Mouse (Mus musculus): Measurements from ENCODE around the gene Timeless. TPM values are rescaled to one million over a fixed set of nuclear protein-coding genes. Genes with fewer than 3 reads are reported as not detected.

Gene Timeless
- polyA plus RNA-seq, 1 experiment from 2014 or later = 32.2 TPM

DNA sequence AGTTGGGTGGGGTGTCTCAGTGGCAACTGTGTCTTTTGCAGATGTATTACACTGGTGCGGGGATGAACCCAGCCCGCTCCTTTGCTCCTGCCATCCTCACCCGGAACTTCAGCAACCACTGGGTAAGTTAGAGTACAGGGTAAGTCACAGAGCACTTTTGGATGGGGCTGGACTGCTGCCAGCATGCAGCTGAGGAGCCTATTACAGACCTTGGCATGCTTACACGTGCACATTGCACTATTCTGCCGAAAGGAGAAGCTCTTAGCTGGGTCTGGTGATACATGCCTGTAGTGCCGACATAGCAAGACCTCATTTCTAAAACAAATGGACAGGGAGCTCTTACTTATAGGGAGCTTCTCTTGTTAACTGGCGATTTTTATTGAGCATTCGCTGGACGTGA is 4.3 kb upstream of the Timeless start:
- Histone ChIP-seq H3K4me2 (ENCODE audit: low read length) (no peak overlapping the region), H3K36me3 (ENCODE audit: control insufficient read depth, insufficient read depth) (no peaks in the 10 kb centered on the region), H3K4me1 (replicated peaks; ENCODE audit: control insufficient read depth, insufficient read depth, low read length) (peaks cover 4% of the 10 kb centered on the region; the same call in 1 of the 2 replicates), H3K9me3 (ENCODE audit: control insufficient read depth, low read length) (no peaks in the 10 kb centered on the region), H3K4me3 (replicated peaks; ENCODE audit: low read length) (no peak overlapping the region), H3K27me3 (replicated peaks; ENCODE audit: control insufficient read depth, insufficient read depth, low read length) (no peaks in the 10 kb centered on the region), H3K9ac (replicated peaks; ENCODE audit: low read depth, low read length) (no peak overlapping the region), H3K27ac (ENCODE audit: low read length) (no peak overlapping the region)
- ATAC-seq = no peak
- whole genome bisulfite sequencing = 71% methylated on average over 9 of the region's 9 CpGs

DNA sequence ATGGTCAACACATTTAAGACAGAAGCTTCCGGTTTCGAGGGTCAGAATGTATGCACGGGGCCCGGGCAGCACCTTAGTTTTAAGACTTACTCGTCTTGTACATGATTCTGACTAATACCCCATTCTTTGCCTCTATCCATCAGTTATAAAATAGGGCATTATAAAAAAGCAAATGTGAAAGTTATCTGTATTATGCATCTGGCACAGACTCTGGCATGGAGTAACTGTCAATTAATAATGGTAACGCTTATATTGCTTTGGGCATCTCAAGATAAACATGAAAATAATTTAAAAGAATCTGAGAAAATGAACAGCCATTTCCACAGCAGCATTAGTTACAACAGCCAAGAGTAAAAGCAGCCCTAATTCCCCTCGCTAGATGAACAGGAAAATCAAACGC is 3.9 kb upstream of the Timeless start:
- WGBS = 92% methylated on average over 8 of the region's 8 CpGs
- H3K36me3 ChIP-seq (ENCODE audit: control insufficient read depth, insufficient read depth) = no peaks in the 10 kb centered on the region

DNA sequence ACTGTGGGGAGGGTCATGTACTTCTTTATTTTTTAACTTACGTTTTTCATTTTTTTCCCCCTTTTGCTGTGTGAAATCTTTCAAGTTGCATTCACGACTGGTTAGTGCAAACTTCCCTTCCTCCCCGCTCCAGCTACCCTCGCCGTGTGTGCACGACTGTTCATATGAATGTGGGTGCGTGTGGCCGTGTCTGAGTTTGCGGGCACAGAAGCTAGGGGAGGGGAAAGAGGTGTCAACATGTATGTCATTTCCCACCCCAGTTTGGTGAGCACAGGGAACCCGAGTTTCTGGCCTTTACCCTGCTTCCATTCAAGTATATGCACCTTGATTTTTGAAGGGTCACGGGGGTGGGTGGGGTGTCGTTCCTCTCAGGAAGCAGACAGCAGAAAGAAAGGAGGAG is 1.3 kb upstream of the Timeless start:
- H3K4me3 ChIP-seq (replicated peaks; ENCODE audit: low read length) = no peak overlapping the region
- H3K4me1 ChIP-seq (replicated peaks; ENCODE audit: control insufficient read depth, insufficient read depth, low read length) = peaks cover 7% of the 10 kb centered on the region
- no peak overlapping the region for H3K27ac ChIP-seq (ENCODE audit: low read length)
- no peaks in the 10 kb centered on the region for H3K36me3 ChIP-seq (ENCODE audit: control insufficient read depth, insufficient read depth)
- H3K27me3 ChIP-seq (replicated peaks; ENCODE audit: control insufficient read depth, insufficient read depth, low read length) = no peaks in the 10 kb centered on the region
- ATAC-seq = no peak
- no peaks in the 10 kb centered on the region for H3K9me3 ChIP-seq (ENCODE audit: control insufficient read depth, low read length)
- 79% methylated on average over 12 of the region's 12 CpGs for WGBS
- H3K9ac ChIP-seq (replicated peaks; ENCODE audit: low read depth, low read length) = no peak overlapping the region
- H3K4me2 ChIP-seq (ENCODE audit: low read length) = no peak overlapping the region

More for the DNA sequence above, 3.9 kb upstream of the Timeless start:
- no peaks in the 10 kb centered on the region for H3K27me3 ChIP-seq (replicated peaks; ENCODE audit: control insufficient read depth, insufficient read depth, low read length)
- H3K4me3 ChIP-seq (replicated peaks; ENCODE audit: low read length) = no peak overlapping the region
- H3K27ac ChIP-seq (ENCODE audit: low read length) = no peak overlapping the region
- H3K4me1 ChIP-seq (replicated peaks; ENCODE audit: control insufficient read depth, insufficient read depth, low read length) = peaks cover 7% of the 10 kb centered on the region
- no peak overlapping the region for H3K9ac ChIP-seq (replicated peaks; ENCODE audit: low read depth, low read length)
- H3K4me2 ChIP-seq (ENCODE audit: low read length) = no peak overlapping the region
- no peak for ATAC-seq
- H3K9me3 ChIP-seq (ENCODE audit: control insufficient read depth, low read length) = no peaks in the 10 kb centered on the region

DNA sequence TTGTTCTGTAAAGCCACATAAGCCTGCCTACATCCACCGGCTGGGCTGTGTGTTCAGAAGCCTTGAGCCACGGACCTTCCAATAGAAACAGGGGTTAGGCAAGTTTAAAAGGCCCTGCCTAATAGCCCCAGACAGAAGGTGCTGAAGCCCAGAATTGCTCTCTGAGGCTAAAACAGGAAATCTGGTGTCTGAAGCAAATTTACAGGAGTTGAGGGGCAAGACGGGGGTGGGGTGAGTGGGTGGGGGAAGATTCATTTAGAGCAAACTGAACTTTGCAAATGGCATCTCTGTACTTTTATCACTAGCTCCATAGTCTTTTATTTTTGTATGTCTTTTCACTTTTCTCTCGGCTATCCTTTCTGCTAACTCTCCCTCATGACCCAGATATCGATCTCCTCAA is 719 bp upstream of the Timeless start:
- peaks cover 7% of the 10 kb centered on the region for H3K4me1 ChIP-seq (replicated peaks; ENCODE audit: control insufficient read depth, insufficient read depth, low read length)
- H3K9ac ChIP-seq (replicated peaks; ENCODE audit: low read depth, low read length) = no peak overlapping the region
- no peak for ATAC-seq
- no peaks in the 10 kb centered on the region for H3K27me3 ChIP-seq (replicated peaks; ENCODE audit: control insufficient read depth, insufficient read depth, low read length)
- H3K9me3 ChIP-seq (ENCODE audit: control insufficient read depth, low read length) = no peaks in the 10 kb centered on the region
- H3K36me3 ChIP-seq (ENCODE audit: control insufficient read depth, insufficient read depth) = no peaks in the 10 kb centered on the region
- H3K27ac ChIP-seq (ENCODE audit: low read length) = no peak overlapping the region
- H3K4me2 ChIP-seq (ENCODE audit: low read length) = peak overlapping the region; percentile 65
- 13% methylated on average over 5 of the region's 5 CpGs for WGBS
- peak overlapping the region; percentile 79 for H3K4me3 ChIP-seq (replicated peaks; ENCODE audit: low read length)

DNA sequence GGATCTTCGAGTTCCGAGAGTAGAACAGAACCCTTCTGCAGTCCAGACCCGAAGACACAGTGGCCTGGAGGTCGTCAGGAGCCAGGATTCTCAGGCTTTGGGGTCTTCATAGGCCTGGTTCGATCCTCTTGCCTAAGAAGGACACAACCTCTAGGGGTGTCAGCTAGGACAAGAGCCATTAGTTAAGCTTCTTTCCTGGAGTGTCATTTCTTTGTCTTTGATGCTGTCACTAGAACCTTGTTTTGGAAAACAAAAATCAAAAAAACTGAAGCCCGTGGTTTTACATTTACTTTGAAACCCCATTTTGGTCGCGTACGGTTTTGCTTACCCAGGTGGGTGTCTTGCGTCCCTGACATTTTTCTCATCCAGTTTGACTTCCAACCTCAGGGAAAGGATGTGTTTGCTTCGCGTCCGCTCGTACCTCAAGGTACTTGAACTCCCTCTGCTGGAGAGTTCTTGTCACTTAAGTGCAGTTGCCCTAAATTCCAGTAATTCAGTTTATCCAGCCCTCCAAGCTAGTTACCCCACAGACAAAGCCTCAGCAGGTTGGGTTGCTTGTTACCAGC is 638 bp downstream of the Timeless start:
- Histone ChIP-seq H3K4me2 (ENCODE audit: low read length) (peak overlapping the region; percentile 65), H3K4me1 (replicated peaks; ENCODE audit: control insufficient read depth, insufficient read depth, low read length) (peaks cover 7% of the 10 kb centered on the region), H3K36me3 (ENCODE audit: control insufficient read depth, insufficient read depth) (no peaks in the 10 kb centered on the region), H3K27me3 (replicated peaks; ENCODE audit: control insufficient read depth, insufficient read depth, low read length) (no peaks in the 10 kb centered on the region), H3K9ac (replicated peaks; ENCODE audit: low read depth, low read length) (peak overlapping the region; percentile 80), H3K9me3 (ENCODE audit: control insufficient read depth, low read length) (no peaks in the 10 kb centered on the region), H3K27ac (ENCODE audit: low read length) (peak overlapping the region; percentile 94), H3K4me3 (replicated peaks; ENCODE audit: low read length) (peak overlapping the region; percentile 79)
- WGBS = 0% methylated on average over 14 of the region's 14 CpGs
- ATAC-seq = peak; percentile 26

DNA sequence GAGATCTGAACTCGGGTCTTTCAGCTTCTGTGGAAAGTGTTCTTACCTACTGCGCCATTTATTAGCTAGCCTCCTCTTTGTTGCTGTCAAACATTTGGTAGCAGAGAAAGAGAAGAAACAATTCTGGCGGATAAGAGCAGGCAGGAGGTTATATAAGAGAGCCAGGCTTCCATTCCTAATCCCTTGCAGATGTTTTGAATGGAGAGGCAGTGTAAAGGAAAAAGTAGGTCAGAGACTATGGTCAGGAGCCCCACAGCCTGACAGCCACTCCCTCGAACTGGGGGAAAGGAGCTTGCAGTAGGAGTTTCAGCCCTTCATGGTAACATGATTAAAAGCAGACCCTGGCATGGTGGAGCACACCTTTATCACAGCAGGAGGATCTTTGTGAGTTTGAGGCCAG is 4.5 kb downstream of the Timeless start:
- no peak overlapping the region for H3K27ac ChIP-seq (ENCODE audit: low read length)
- no peaks in the 10 kb centered on the region for H3K9me3 ChIP-seq (ENCODE audit: control insufficient read depth, low read length)
- H3K4me3 ChIP-seq (replicated peaks; ENCODE audit: low read length) = no peak overlapping the region
- H3K27me3 ChIP-seq (replicated peaks; ENCODE audit: control insufficient read depth, insufficient read depth, low read length) = no peaks in the 10 kb centered on the region
- H3K36me3 ChIP-seq (ENCODE audit: control insufficient read depth, insufficient read depth) = 0 out of 2 replicates have a peak, but pooled peaks cover 2% of the 10 kb centered on the region
- H3K9ac ChIP-seq (replicated peaks; ENCODE audit: low read depth, low read length) = no peak overlapping the region
- peaks cover 7% of the 10 kb centered on the region for H3K4me1 ChIP-seq (replicated peaks; ENCODE audit: control insufficient read depth, insufficient read depth, low read length)
- WGBS = 35% methylated on average over 4 of the region's 4 CpGs
- ATAC-seq = no peak
- H3K4me2 ChIP-seq (ENCODE audit: low read length) = no peak overlapping the region

DNA sequence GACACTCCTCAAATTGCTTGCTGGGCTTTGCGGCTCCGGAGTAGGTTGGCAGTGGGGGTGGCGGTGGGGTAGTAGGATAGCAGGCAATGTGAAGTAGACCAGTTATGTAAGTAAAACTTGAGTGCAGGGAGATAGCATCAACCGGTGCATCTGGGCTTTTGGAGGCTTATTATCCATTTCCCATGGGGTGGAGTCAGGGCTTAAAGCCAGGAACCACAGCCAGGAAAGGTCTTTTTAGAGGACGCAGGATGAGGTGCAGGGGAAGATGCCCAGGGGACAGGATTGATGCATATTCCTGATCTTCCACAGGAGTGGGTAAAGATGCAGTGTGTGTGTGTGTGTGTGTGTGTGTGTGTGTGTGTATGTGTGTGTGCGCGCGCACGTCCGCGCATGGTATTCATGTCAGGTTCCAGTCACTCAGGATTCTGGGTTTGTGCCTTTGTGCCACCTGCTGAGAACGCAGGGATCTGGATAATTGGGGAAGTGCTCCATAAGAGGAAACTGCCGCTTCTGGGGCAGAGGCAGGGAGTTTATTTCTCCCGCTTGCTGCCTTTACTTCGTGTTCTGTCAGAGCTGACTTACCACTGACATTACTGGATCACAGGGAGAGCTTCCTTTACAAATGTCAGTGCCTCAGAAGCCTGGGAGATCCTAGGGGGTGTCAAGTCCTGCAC is 6.1 kb downstream of the Timeless start:
- no peak for ATAC-seq
- no peak overlapping the region for H3K9ac ChIP-seq (replicated peaks; ENCODE audit: low read depth, low read length)
- no peak overlapping the region for H3K27ac ChIP-seq (ENCODE audit: low read length)
- peaks cover 5% of the 10 kb centered on the region; the same call in 1 of the 2 replicates for H3K4me1 ChIP-seq (replicated peaks; ENCODE audit: control insufficient read depth, insufficient read depth, low read length)
- 0 out of 2 replicates have a peak, but pooled peaks cover 2% of the 10 kb centered on the region for H3K36me3 ChIP-seq (ENCODE audit: control insufficient read depth, insufficient read depth)
- no peak overlapping the region for H3K4me2 ChIP-seq (ENCODE audit: low read length)
- H3K9me3 ChIP-seq (ENCODE audit: control insufficient read depth, low read length) = no peaks in the 10 kb centered on the region
- H3K4me3 ChIP-seq (replicated peaks; ENCODE audit: low read length) = no peak overlapping the region
- 61% methylated on average over 15 of the region's 15 CpGs for WGBS
- no peaks in the 10 kb centered on the region for H3K27me3 ChIP-seq (replicated peaks; ENCODE audit: control insufficient read depth, insufficient read depth, low read length)

DNA sequence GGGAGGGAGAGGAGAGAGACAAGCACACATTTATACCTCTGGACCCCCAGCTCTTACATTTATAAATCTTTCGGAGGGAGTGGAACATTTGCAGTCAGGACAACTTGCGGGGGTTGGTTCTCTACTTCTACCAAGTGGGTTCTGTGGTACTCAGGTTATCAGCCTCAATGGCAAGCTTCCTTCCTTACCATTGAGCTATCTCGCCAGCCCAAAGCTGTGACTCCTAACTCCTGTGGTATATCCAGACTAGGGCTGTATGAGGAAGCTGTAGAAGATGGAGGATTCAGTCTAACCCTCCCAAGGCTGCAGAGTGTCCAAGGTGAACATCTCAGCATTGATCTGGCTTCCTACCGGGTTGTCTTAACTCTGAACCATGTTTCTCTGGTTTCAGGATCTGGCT is 7.3 kb downstream of the Timeless start:
- 94% methylated on average over 4 of the region's 4 CpGs for WGBS

DNA sequence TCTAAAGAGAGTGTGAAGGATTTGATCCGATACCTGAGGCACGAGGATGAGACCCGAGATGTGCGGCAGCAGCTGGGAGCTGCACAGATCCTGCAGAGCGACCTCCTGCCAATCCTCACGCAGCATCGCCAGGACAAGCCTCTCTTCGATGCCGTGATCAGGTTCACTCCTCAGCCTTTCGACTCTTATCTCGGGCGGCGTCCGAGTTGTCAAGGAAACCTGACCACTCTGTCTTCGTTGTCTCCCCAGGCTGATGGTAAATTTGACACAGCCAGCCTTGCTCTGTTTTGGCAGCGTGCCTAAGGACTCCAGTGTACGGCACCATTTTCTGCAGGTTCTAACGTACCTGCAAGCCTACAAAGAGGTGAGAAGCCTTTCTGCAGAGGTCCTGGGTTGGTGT is 8.3 kb downstream of the Timeless start:
- H3K27ac ChIP-seq (ENCODE audit: low read length) = no peak overlapping the region
- no peak overlapping the region for H3K4me3 ChIP-seq (replicated peaks; ENCODE audit: low read length)
- H3K27me3 ChIP-seq (replicated peaks; ENCODE audit: control insufficient read depth, insufficient read depth, low read length) = no peaks in the 10 kb centered on the region
- no peaks in the 10 kb centered on the region for H3K9me3 ChIP-seq (ENCODE audit: control insufficient read depth, low read length)
- H3K36me3 ChIP-seq (ENCODE audit: control insufficient read depth, insufficient read depth) = 0 out of 2 replicates have a peak, but pooled peaks cover 2% of the 10 kb centered on the region
- no peak overlapping the region for H3K4me2 ChIP-seq (ENCODE audit: low read length)
- H3K4me1 ChIP-seq (replicated peaks; ENCODE audit: control insufficient read depth, insufficient read depth, low read length) = peaks cover 4% of the 10 kb centered on the region; the same call in 1 of the 2 replicates
- no peak overlapping the region for H3K9ac ChIP-seq (replicated peaks; ENCODE audit: low read depth, low read length)
- 91% methylated on average over 18 of the region's 18 CpGs for WGBS
- ATAC-seq = no peak

More for the DNA sequence above, 7.3 kb downstream of the Timeless start:
- peaks cover 4% of the 10 kb centered on the region; the same call in 1 of the 2 replicates for H3K4me1 ChIP-seq (replicated peaks; ENCODE audit: control insufficient read depth, insufficient read depth, low read length)
- H3K27me3 ChIP-seq (replicated peaks; ENCODE audit: control insufficient read depth, insufficient read depth, low read length) = no peaks in the 10 kb centered on the region
- H3K27ac ChIP-seq (ENCODE audit: low read length) = no peak overlapping the region
- H3K36me3 ChIP-seq (ENCODE audit: control insufficient read depth, insufficient read depth) = 0 out of 2 replicates have a peak, but pooled peaks cover 2% of the 10 kb centered on the region
- no peak for ATAC-seq
- H3K9ac ChIP-seq (replicated peaks; ENCODE audit: low read depth, low read length) = no peak overlapping the region
- H3K4me2 ChIP-seq (ENCODE audit: low read length) = no peak overlapping the region
- H3K4me3 ChIP-seq (replicated peaks; ENCODE audit: low read length) = no peak overlapping the region
- no peaks in the 10 kb centered on the region for H3K9me3 ChIP-seq (ENCODE audit: control insufficient read depth, low read length)
